Mouse (Mus musculus) c-Kit-negative CD71-positive TER-119-positive erythroid progenitor cells, embryonic 14.5 days (primary cell): ENCODE data around the gene Apob.
"Not testable (repeated sequence)": the region's sequence is repeated elsewhere in the genome, so short reads cannot be mapped to it uniquely, and the experiment has no call there.

ENCODE experiments used
- DNase-seq: peaks from one replicate; pipeline ENCODE4 v3.0.0-alpha.2; 2013; ENCODE audit warnings: low read depth, low spot score

Gene Apob

DNA sequence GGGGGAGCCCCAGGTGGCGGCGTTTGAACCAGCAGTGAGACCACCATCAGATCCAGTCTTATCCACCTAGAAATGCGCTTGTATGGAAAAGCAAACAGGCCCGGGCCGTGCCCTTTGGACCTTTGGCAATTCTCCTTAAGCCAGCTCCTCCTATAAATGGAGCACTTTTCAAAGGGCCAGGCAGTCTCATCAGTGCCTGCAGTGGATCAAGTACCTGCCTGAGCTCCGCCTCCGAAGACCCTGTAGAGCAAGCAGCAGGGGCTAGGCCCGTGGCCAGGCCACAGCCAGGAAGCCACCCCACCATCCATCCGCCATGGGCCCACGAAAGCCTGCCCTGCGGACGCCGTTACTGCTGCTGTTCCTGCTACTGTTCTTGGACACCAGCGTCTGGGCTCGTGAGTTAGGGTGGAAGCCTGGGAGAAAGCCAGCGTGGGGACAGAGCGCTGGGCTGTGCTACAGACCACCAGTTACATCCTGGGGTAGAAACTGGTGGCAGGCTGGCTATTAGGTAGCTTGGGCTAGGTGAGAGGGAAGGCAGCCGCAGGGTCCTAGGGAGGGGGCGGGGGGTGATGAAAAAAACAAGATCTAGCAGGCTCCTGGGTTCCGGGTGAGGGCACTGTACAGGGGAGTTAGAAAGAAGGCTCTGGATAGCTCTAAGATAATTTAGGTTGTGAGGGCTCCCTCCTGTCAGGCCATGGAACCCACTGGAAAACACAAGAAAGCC lies at the start of gene Apob:
Apob (plus strand) TSS at position 183 of the 724 bp plus-strand sequence.
- DNase-seq = no peak

DNA sequence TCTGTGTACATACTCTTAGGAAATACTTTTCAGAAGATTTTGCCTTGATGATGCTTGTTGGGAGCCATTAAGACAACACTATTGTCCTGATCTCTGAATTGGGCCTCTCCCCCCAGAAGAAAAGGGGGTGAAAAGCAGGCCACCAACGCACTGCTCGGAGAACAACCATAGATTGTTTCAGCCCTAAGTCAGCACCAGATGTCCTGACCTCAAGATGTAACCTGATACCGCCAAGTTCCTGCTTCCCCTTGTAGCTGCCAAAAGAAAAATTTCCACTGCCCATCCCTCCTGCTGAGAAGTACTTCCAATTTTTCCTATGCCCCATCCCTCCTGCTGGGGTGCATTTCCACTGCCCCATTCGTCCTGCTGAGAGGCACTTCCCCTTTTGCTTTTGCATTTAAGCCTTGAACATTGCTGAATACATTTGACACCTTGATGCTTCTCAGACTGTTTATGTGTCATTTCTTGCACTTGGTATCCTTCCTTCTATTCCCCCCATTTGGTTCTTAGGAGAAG lies 45.0 kb upstream of the Apob start:
- no peak for DNase-seq

DNA sequence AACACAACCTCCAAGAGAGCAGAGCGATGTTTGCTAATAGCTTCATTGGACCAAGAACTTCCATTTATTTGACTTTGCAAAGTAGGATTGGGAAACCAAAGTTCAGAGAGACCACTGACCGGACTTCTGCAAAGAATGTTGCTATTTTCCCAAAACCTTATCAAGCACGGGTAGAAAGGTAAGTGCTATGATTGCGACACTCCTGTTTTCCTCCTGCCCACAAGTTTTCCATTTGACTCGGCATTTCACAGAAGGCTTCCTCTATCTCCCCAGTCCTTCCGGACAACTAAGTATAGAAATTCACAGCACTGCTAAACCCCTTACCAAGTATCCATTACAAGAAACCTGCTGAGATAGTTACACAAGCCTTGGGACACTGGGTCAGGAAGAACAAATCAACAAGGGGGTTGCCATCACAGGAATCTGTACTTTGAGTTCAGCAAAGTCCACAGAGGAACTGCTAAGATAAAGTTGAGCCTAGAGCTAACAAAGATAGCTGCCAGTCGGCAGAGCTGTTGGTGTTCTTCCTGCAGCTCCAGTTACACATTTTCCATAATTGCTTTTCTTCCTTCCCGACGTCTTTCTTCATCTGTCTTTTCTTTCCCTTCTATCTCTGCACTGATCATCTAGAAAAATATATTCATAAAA lies 27.2 kb upstream of the Apob start:
- DNase-seq = no peak

DNA sequence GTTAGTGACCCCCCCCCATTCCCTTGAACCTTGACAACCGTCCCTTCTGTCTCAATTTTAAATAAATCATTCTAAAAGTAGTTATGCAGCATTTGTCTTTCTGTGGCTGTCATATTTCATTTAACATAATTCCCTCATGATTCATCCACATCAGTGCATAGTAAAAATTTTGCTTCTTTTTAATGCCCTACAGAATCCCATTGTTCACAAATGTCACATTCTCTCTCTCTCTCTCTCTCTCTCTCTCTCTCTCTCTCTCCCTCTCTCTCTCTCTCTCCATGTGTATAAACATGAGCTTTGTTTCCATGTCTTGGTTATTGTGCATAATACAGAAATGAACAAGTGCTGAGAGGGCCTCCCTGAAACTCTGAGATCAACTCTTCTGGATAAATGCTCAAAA lies 18.6 kb upstream of the Apob start:
- DNase-seq = no peak

DNA sequence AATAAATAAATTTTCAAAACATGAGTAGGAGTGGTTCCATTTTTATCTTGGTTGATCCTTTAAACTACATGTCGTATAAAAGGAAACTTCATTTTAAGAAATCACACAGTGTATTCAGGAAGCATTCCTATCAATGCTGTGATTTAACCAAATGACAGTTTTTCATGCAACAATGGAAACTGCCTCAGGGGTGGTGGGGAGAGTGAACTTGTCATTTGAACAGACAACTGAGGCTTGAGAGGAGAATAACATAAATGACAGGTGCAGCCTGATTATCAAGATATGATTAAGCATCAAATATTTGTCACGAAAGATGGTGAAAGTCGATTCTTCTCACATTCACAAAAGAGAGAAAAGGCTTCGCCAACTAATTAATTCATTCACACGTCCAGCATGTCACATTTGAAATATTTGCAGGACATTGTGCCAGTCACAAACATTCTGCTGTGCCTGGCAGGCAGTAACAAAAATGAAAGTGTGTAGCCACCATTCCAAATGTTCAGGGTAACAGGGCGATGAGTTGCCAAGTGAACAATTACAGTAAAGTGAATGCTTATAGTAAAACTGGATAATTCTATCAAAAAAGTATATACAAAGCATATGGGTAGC lies 18.0 kb upstream of the Apob start:
- DNase-seq = no peak

DNA sequence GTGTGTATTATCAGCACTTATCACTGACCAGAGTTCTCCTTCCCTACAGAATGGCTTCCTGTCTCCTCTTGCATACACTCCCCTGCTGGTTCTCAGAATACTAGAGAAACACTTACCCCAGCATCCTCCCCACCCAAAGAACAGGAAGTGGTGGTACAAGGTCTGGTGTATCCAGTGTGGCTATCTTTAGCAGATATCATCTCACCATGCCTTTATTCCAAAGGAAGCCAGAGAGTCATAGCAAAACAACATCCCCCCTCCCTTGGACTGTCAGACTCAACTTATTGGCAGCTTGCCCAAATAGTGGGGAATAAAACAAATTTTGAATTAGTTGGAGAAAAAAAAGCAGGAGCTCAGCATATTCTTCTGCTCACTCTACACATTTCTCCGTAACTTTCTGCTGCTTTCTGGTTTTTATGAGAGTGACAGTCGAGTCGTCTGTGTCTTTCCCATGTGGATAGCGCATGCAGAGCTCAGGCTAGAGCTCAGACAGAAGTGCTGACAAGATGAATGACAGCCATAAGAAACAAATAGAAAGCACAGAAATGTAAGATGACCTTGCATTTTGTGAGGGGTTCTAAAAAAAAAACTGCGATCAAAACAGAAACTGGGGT lies 15.0 kb upstream of the Apob start:
- DNase-seq = no peak

DNA sequence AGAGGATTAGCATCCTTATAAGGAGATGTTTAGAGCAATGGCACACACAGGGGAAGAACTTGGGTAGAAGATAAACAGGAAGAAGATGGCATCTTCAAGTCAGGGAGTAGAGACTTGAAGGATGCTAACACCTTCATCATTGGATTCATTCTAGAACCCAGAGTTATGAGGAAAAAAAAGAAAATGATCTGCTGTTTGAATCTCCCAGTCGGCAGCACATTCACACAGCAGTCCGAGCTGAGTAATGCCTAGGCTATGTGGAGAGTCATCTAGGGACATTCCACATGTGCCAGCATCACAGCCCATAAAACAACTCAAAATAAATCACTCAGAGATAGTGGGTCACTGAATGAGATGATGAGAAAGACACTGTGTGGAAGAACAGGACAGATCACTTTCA lies 10.2 kb upstream of the Apob start:
- DNase-seq = no peak

DNA sequence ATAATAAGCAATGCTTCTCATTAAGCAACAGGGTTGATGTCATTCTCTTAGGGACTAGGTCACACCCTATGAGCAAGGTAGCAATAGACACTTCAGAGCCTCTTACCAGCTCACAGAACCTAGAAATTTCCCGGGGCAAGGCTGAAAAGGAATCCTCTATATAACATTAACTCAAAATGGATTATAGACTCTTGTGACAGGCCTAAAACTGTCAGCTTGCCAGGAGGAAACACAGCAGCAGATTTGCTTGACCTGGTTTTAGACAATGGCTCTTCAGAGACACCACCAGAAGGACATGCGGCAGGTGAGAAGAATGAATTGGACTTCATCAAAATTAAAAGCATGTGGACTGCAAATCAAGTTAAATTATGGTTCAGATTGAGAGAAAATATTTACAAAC lies 7.1 kb upstream of the Apob start:
- no peak for DNase-seq

DNA sequence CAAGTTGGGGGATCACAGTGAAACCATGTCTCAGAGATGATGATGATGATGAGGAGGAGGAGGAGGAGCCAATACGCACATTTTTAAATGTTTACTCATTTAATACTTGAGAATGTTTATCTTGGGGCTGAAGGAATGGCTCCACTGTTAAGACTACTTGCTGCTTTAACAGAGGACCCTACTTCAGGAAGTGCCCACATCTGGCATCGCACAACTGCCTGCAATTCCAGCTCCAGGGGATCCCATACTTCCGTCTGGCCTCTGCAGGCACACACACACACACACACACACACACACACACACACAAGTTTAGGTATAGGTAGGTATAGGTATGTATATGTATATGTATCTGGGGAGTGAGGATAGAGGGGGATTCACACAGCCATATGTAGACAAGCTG lies 6.6 kb upstream of the Apob start:
- DNase-seq = no peak

DNA sequence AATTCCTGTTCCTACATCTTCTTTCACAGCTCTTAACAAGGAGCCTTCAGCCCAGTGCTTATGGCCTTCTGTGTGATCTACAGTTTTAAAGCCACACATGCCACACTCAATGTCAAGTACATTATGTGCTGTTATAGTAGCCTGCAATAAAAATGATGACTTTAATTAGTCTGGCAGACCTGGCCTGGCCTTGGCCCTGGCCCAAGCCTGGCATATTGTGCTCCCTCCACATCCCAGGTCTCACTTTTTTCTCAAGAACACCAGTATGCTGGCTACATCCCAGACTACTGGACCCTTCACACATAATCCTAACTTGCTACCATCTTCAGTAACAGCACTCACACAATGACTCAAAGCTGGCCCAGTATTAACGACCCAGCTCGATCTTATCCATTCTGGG lies 5.7 kb upstream of the Apob start:
- no peak for DNase-seq

DNA sequence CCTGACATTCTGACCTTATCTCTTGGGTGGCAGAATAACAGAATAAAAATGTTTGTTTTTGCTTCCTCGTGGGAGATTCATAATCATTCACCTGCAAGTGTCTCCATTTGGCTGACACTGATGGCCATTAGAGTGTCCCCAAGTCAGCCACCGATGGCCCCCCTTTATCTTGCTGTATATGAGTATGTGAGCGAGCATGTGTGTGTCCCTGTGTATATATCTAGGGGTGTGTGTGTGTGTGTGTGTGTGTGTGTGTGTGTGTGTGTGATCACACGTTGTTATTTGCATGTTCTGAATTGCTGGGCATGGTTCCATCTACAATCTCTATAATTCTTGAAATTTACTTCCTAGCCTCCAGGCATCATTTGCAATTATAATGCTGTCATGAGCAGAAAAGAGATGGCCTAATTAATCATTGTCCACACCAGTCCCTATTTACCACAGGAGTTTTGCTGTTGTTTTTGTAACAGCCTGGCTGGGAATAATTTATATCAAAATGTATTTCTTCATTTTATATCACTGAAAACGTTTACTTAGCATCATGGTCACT lies 3.6 kb upstream of the Apob start:
- DNase-seq = no peak

DNA sequence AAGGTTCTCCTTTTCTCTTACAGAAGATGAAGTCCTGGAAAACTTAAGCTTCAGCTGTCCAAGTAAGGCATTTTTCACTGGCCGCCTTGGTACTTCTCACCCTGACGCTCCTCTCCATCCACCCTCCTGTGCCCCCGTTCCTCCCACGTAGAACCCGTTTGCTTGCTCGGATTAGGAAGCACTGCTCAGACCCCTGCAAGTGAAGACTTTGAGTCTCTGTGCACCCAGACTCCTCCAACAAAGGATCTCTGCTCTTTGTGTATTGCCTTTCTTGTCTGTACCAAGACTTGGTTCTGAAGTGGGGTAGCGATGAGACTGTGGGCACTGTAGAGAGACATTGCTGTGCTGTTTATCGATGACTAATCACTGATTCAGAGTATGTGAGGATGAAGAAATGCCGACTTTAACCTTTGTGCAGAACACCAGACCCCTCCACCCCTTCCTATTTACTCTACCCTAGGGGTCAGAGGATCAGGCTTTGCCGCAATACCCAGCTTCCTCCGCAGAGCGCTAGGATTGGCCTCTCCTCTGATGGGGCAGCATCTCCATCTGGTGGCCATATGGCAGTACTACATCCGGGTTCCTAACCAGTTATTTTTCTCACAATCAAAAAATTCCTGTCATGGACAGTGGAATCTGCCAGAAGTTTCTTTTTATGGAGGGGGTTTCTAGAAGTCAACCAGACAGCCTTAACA lies 889 bp downstream of the Apob start:
- no peak for DNase-seq

DNA sequence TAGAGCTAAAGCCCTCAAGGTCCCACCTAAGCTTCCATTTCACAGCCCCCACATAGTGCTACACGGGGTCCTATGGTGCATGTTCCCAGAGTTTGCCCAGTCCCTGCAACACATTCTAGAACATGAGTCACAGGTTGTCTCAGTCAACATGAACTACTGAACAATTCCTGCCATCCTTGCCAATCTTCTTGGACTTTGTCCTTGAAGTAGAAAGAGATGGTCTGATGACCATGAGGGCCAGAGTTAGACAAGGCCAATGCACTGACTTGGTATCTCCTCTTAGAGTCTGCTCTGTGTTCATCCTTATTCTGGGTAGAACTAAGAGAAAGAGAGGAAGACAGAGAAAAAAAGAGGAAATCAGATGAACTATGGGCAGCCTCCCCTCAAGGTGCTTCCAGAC lies 7.0 kb downstream of the Apob start:
- DNase-seq = no peak

DNA sequence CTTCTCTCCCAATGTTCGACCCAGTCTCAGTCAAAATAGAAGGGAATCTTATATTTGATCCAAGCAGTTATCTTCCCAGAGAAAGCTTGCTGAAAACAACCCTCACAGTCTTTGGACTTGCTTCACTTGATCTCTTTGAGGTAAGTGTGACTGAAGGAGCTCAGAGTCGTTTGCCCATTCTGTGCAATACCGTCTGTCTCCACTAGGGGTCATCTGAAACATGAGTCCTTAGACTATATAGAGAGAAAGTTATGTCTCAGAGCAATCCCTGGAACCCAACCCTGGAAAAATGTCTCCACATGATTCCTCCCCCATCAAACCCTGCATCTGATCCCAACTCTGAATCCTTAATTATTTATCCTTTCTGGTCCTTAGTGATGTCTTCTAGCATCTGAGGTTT lies 13.4 kb downstream of the Apob start:
- peak; percentile 20 for DNase-seq

DNA sequence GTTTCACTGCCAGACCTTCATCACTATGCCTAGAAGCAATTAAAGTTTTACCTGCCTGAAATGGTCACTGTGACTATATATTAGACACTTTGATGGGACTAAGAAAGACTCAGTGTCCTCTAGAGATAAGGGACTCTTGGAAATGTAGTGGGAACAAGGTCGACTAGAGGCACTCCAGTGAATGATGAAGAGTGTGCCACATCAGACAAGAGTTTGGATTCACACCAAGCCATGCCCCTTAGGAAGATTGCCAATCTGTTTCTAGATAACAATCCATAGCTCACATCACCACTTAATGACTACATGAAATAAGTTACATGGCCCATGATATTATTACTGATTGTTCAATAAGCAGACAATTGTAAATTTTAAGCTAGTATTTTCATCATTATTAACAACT lies 14.1 kb downstream of the Apob start:
- no peak for DNase-seq

DNA sequence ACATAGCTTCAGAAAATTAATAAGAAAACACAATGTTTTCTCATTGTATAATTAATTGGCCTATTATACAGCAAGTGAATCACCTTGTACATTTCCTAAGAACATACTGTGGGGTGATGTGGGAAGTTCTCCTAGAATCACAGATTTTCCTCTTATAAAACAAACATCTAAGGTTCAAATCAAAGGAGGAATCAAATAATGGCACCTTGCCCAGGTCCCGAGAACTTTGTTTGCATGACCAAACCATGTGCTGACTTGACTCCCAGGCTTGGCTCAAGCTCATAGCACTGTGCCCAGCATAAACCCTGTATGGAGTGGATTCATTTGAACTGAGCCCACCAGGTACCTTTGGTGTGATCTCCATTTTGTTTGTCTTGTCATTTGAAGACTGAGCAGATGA lies 43.5 kb downstream of the Apob start:
- DNase-seq = no peak

DNA sequence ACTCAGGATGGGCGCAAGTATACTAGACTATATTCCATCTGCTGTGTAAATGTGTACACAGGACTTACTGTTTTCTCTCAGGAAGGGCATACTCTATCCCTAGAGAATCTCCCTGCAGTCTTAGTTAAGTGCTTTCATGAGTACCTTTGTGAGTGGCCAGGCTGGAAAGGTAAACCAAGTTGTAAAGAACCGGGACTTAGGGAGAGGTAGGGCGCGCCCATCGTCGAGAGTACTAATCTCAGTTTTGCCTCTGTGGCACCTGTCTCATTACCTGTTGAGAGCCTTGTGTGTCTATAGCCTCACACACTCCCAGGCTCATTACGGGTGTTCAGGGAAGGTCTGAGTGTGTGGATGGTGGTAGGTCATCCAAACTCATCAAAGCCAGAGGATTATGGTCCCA lies 52.1 kb downstream of the Apob start:
- DNase-seq = no peak

DNA sequence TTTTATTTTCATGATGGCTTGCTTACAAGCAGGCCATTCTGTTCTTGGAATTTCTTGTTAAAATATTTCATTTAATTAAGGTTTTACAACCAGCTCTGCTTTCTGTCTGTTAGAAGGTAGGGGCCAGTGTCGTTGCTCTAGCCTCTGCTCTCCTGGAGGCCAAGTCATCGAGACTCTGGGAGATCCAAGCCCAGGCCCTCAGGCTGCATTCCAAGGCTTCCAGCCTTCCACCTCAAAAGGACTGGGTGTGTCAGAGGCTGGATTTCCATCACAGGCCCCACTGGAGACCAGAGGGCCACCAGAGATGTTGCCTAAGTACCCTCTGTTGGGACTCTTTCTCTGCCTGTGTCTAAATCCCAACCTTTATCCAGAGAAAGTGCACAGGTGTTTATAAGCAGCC lies 52.6 kb downstream of the Apob start:
- DNase-seq = no peak

DNA sequence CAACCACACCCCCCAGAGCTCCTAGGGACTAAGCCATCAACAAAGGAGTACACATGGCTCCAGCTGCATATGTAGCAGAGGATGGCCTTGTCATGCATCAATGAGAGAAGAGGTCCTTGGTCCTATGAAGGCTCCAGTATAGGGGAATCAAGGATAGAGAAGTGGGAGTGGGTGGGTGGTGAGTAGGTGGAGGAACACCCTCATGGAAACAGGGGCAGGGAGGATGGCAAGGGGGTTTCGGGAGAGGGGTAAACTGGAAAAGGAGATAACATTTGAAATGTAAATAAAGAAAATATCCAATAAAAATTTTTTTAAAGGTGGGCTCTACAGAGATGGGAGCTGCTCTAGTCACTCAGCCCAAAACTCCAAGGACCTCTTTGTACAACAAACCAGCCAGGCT lies 53.7 kb downstream of the Apob start:
- DNase-seq = not testable (repeated sequence)

DNA sequence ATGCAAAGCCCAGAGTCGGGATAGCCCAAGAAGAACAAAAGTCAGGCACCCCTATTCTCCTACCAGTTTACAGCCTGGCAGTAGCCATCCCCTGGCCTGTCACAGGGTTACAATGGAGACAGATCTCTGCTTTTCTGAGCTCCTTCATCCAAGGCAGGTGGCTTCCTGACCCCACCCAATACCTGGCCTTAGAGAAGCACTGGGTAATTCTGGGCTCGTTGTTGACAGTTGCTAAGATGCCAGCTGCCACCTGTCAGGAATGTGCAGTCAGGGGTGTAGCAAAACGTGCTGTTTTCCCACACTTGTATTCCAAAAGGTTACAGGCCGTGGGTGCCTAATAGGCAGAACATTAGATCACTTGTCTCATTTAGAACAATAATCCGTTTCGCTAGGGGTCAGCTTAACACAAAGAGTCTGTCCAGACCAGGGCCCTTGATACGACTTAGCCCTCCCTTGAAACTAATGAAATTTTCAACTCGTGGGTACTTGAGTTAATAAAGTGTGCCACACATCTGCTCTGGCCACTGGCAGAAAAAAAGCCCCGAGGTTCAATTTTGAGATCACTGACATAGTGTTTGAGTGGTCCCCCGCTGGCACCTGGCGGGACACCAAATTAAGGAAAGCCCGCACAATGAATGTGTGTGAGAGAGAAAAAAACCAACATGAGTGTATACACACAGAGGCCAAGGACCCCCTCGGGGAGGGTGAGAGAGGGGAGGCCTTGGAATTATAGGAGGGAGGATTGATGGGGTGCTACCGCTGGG lies 54.3 kb downstream of the Apob start:
- DNase-seq = no peak

DNA sequence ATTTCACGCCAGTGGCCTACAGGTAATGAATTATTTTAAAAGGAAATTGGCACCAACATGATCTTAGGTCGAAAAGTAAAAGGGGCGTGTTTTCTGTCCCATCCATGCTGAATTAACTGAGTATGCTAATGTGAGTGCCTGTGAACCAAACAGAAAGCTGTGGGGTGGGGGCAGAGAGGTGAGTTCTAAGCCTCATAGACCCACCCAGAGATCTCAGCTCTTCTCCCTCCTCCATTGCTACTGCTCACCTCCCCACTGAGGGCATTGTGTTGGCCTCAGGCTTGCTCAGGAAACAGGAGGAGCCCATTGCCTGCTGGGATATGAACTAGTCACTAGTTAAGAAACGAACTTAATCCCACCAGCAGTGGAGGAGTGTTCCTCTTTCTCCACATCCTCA lies 54.9 kb downstream of the Apob start:
- DNase-seq = no peak
